Mouse (Mus musculus): ENCODE measurements at regions not wholly inside any gene's neighbourhood (a gene's known extent, or its start where the extent isn't known, plus 50 kb on each side); places are given as distances from the start of the nearest gene placed in this dataset. TPM values are rescaled to one million over a fixed set of nuclear protein-coding genes. Genes with fewer than 3 reads are reported as not detected.

GRCm38 (mm10) chr16:3273427-3273826, 317.4 kb upstream of the Olfr161 start:
- H3K4me2 ChIP-seq: no peak overlapping the region
- H3K4me3 ChIP-seq: no peak overlapping the region
- no peak overlapping the region for H3K27ac ChIP-seq
- H3K9me3 ChIP-seq (replicated peaks): peaks cover 45% of the 10 kb centered on the region
- no peaks in the 10 kb centered on the region for H3K36me3 ChIP-seq
- H3K9ac ChIP-seq: no peak overlapping the region
- no peaks in the 10 kb centered on the region for H3K4me1 ChIP-seq
- whole genome bisulfite sequencing (ENCODE audit: insufficient replicate concordance): 58% methylated on average over 2 of the region's 2 CpGs
- ATAC-seq: no peak
- no peaks in the 10 kb centered on the region for H3K27me3 ChIP-seq (replicated peaks)

Small RNAs in the stretch of these regions (microRNA-seq; reads per million reads assigned to microRNA genes)
- not detected for gene Gm23215
